Mouse (Mus musculus): ENCODE results near the gene Mdm2. TPM values are rescaled to one million over a fixed set of nuclear protein-coding genes. Genes with fewer than 3 reads are reported as not detected.

The Mdm2 gene
- total RNA-seq, 2 experiments from 2014 or later, result 49.9 to 50.4 TPM

GRCm38 (mm10) chr10:117666947-117667630 is 43.5 kb downstream of the Mdm2 start:
- DNase-seq (ENCODE audit: low spot score in 2 of 2), result no peak
- intact Hi-C loops (cut with DNase I), result no loop called here

- intact Hi-C loops (cut with DNase I), result no loop called here
- DNase-seq (ENCODE audit: low spot score in 2 of 2), result no peak
Measured at GRCm38 (mm10) chr10:117666361-117666760, 44.2 kb downstream of the Mdm2 start.

GRCm38 (mm10) chr10:117665376-117666275 is 44.9 kb downstream of the Mdm2 start:
- no peak for DNase-seq (ENCODE audit: low spot score in 2 of 2)
- intact Hi-C loops (cut with DNase I), result no loop called here

- no peak for DNase-seq (ENCODE audit: low spot score in 2 of 2)
- intact Hi-C loops (cut with DNase I), result no loop called here
Measured at GRCm38 (mm10) chr10:117664926-117665209, 45.7 kb downstream of the Mdm2 start.

- no peak for DNase-seq (ENCODE audit: low spot score in 2 of 2)
- intact Hi-C loops (cut with DNase I), result no loop called here
Measured at GRCm38 (mm10) chr10:117664208-117664925, 46.2 kb downstream of the Mdm2 start.

GRCm38 (mm10) chr10:117663865-117664200 is 46.7 kb downstream of the Mdm2 start:
- intact Hi-C loops (cut with DNase I), result no loop called here
- DNase-seq (ENCODE audit: low spot score in 2 of 2), result no peak

- intact Hi-C loops (cut with DNase I), result no loop called here
- DNase-seq (ENCODE audit: low spot score in 2 of 2), result no peak
Measured at GRCm38 (mm10) chr10:117663056-117663864, 47.3 kb downstream of the Mdm2 start.

GRCm38 (mm10) chr10:117662316-117663055 is 48.1 kb downstream of the Mdm2 start:
- DNase-seq (ENCODE audit: low spot score in 2 of 2), result no peak
- intact Hi-C loops (cut with DNase I), result no loop called here

- no peak for DNase-seq (ENCODE audit: low spot score in 2 of 2)
- intact Hi-C loops (cut with DNase I), result no loop called here
Measured at GRCm38 (mm10) chr10:117659819-117660218, 50.7 kb downstream of the Mdm2 start.

GRCm38 (mm10) chr10:117659430-117659813 is 51.1 kb downstream of the Mdm2 start:
- intact Hi-C loops (cut with DNase I), result no loop called here
- no peak for DNase-seq (ENCODE audit: low spot score in 2 of 2)

GRCm38 (mm10) chr10:117658522-117659429 is 51.8 kb downstream of the Mdm2 start:
- intact Hi-C loops (cut with DNase I), result no loop called here
- DNase-seq (ENCODE audit: low spot score in 2 of 2), result no peak

GRCm38 (mm10) chr10:117657659-117658306 is 52.8 kb downstream of the Mdm2 start:
- intact Hi-C loops (cut with DNase I), result no loop called here
- no peak for DNase-seq (ENCODE audit: low spot score in 2 of 2)

GRCm38 (mm10) chr10:117656985-117657658 is 53.4 kb downstream of the Mdm2 start:
- no peak for DNase-seq (ENCODE audit: low spot score in 2 of 2)
- intact Hi-C loops (cut with DNase I), result no loop called here

- intact Hi-C loops (cut with DNase I), result no loop called here
- DNase-seq (ENCODE audit: low spot score in 2 of 2), result no peak
Measured at GRCm38 (mm10) chr10:117656662-117656962, 53.9 kb downstream of the Mdm2 start.

- DNase-seq (ENCODE audit: low spot score in 2 of 2), result no peak
- intact Hi-C loops (cut with DNase I), result no loop called here
Measured at GRCm38 (mm10) chr10:117655908-117656661, 54.5 kb downstream of the Mdm2 start.

- DNase-seq (ENCODE audit: low spot score in 2 of 2), result no peak
- intact Hi-C loops (cut with DNase I), result no loop called here
Measured at GRCm38 (mm10) chr10:117655460-117655859, 55.1 kb downstream of the Mdm2 start.
